Mouse (Mus musculus): ENCODE measurements around the gene Gnb1l. TPM values are rescaled to one million over a fixed set of nuclear protein-coding genes. Genes with fewer than 3 reads are reported as not detected.

Gnb1l gene
- polyA plus RNA-seq, 1 experiment, result 6.6 TPM

DNA sequence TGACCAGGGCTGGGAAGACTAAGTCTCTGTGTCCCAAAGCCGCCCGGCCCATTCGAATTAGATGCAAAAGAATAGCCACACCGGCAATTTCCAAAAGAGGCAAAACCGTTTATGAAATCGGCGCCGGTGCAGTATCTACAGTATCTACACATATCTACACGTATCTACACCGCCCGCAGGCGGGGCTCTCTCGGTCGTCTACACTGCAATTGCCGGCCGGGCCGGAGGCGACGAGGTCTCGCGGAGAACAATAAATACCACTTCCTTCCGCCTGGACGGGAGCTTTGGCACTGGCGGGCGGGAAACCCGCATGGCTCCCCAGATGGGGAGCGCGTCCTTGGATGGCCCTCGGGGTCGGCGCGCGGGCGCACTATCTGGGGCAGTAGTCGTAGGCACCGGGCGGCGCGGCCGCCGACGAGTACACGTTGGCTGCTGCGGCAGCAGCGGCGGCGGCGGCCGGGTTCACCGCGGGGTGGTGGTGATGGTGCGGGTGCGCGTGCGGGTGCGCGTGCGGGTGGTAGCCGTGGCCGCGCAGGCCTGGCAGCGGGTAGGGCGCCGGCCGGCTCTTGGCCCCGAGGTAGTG, 83.2 kb downstream of the Gnb1l start:
- no peaks in the 10 kb centered on the region for H3K27me3 ChIP-seq (ENCODE audit: control insufficient read depth, insufficient read depth, insufficient read length)

DNA sequence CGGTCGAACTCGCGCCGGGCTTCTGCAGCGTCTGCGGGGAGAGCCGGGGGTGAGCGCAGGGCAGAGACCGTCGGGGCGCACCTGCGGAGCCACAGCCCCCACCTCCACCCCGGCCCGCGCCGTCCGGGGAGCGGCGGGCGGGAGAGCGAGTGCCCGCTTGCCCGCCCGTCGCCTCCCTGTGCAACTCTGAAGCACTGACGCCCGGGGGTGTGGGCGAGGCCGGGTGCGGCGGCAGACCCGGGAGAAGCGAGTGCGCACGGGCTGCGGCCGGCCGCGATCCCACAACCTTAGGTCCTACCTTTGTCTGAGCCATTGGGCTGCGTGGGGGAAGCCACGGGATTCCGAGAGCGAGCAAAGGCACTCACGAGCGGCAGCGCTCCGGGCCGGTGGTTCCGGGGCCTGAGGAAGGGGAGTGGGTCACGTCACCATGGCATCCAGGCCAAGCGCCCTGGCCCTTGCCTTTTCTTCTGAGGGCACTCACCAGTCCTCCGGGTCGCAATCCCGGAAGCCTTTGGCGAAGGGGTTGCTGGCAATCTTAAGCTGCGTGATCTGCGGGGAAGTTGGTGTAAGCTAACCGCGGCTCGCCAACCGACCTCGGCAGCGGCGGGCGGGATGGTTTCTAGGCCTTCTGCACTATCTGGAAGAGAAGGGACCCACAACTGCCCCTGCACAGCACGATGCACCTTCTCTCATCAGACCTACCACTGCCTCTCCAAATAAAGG, 84.1 kb downstream of the Gnb1l start:
- peaks cover 12% of the 10 kb centered on the region for H3K79me2 ChIP-seq (ENCODE audit: control insufficient read depth, insufficient read depth)
- no peaks in the 10 kb centered on the region for H3K36me3 ChIP-seq (ENCODE audit: control insufficient read depth, insufficient read depth)
- H3K4me2 ChIP-seq (ENCODE audit: low read depth), result no peak overlapping the region
- H3ac ChIP-seq (ENCODE audit: control insufficient read depth, insufficient read length), result no peak overlapping the region
- no peak for TF ChIP-seq MYOD1 (IDR thresholded peaks at IDR 0.05; ENCODE audit: control insufficient read depth in 1 of 3, insufficient read length in 2 of 3, low read depth in 2 of 3)
- TF ChIP-seq MAX (IDR thresholded peaks at IDR 0.05; ENCODE audit: low read depth), result no peak
- no peak for TF ChIP-seq TCF3 (IDR thresholded peaks at IDR 0.05; ENCODE audit: insufficient read length, low read depth)
- no peak for TF ChIP-seq TCF12 (IDR thresholded peaks at IDR 0.05; ENCODE audit: insufficient read depth, poor library complexity, severe bottlenecking)
- H3K27me3 ChIP-seq (ENCODE audit: control insufficient read depth, insufficient read depth, insufficient read length), result no peaks in the 10 kb centered on the region
- no peak overlapping the region for H3K4me3 ChIP-seq

More for the DNA sequence above, 83.2 kb downstream of the Gnb1l start:
- H3K79me2 ChIP-seq (ENCODE audit: control insufficient read depth, insufficient read depth), result peaks cover 12% of the 10 kb centered on the region
- H3K36me3 ChIP-seq (ENCODE audit: control insufficient read depth, insufficient read depth), result no peaks in the 10 kb centered on the region
- no peak overlapping the region for H3K4me2 ChIP-seq (ENCODE audit: low read depth)
- no peak overlapping the region for H3K4me3 ChIP-seq
- TF ChIP-seq TCF3 (IDR thresholded peaks at IDR 0.05; ENCODE audit: insufficient read length, low read depth), result no peak
- TF ChIP-seq REST (IDR thresholded peaks at IDR 0.05; ENCODE audit: insufficient read depth, insufficient read length), result no peak
- no peak for TF ChIP-seq USF1 (IDR thresholded peaks at IDR 0.05; ENCODE audit: low read depth)
- TF ChIP-seq TCF12 (IDR thresholded peaks at IDR 0.05; ENCODE audit: insufficient read depth, poor library complexity, severe bottlenecking), result no peak
- TF ChIP-seq SRF (IDR thresholded peaks at IDR 0.05; ENCODE audit: control insufficient read depth, insufficient read length, low read depth), result no peak
- TF ChIP-seq MYOD1 (IDR thresholded peaks at IDR 0.05; ENCODE audit: control insufficient read depth in 1 of 3, insufficient read length in 2 of 3, low read depth in 2 of 3), result no peak
- TF ChIP-seq POLR2A (IDR thresholded peaks at IDR 0.05; ENCODE audit: insufficient read length, low read depth), result no peak
- no peak for TF ChIP-seq MYOG (IDR thresholded peaks at IDR 0.05; ENCODE audit: control insufficient read depth in 1 of 3, insufficient read depth in 1 of 3, insufficient read length in 2 of 3, low read depth in 2 of 3)
- no peak for TF ChIP-seq E2F4 (IDR thresholded peaks at IDR 0.05; ENCODE audit: insufficient read depth)
- TF ChIP-seq MAX (IDR thresholded peaks at IDR 0.05; ENCODE audit: low read depth), result no peak
- TF ChIP-seq CEBPB (IDR thresholded peaks at IDR 0.05; ENCODE audit: insufficient read depth, poor library complexity, severe bottlenecking), result no peak
- TF ChIP-seq POLR2AphosphoS2 (IDR thresholded peaks at IDR 0.05; ENCODE audit: insufficient read length, low read depth), result no peak
- H3ac ChIP-seq (ENCODE audit: control insufficient read depth, insufficient read length), result no peak overlapping the region

DNA sequence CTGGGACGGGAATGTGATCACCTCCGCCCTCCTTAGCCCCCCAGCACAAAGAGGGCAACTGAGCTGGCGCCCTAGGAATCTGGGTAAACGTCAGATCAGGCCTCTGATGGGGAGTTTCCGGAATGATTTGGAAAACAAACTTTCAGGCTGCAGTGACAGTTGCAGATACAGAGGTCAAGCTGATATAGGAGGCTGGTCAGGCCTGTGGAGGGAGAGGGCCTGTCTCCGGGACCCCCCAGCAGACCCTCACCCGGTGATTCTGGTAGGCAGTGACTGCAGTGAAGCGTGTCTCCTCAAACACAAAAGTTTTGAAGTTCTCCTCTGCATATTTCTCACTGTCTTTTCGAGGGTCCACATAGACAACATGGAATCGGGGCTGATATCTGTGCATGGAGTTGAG, 84.7 kb downstream of the Gnb1l start:
- Histone ChIP-seq H3K27me3 (ENCODE audit: control insufficient read depth, insufficient read depth, insufficient read length) (no peaks in the 10 kb centered on the region), H3K79me2 (ENCODE audit: control insufficient read depth, insufficient read depth) (peaks cover 12% of the 10 kb centered on the region)

DNA sequence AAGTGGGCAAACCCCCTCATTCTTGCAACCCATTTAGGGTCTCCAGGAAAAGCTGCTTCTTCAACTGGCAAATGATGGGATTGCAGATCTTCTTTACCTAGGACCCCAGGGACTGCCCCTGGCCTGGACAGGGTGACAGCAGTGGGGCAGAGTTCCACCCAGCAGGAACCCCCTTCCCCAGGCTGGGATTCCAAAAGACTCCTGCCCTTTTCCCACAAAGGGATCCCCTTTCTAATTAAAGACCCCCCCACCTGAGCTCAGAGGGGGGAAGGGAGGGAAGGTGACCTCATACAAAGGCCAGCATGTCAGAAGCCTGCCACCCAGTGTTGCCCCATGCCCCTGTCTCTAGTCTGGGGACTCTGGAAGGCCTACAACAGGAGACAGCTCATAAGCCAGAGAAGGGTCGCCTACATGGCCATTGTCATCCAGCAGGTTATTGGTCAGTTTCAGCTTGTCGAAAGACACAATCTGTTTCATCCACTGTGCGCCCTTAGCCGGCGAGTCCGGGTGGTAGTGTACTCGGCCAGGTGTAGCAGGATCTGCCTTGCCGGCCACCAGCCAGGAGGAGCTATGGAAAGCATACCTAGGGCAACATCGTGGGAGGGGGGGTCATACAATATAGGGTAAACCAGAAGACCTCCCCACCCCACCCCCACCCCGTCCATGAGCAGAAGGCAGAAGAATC, 85.3 kb downstream of the Gnb1l start:
- Histone ChIP-seq H3K27me3 (ENCODE audit: control insufficient read depth, insufficient read depth, insufficient read length) (no peaks in the 10 kb centered on the region), H3K4me3 (no peak overlapping the region), H3K4me2 (ENCODE audit: low read depth) (no peak overlapping the region), H3ac (ENCODE audit: control insufficient read depth, insufficient read length) (no peak overlapping the region), H3K36me3 (ENCODE audit: control insufficient read depth, insufficient read depth) (no peaks in the 10 kb centered on the region), H3K79me2 (ENCODE audit: control insufficient read depth, insufficient read depth) (peaks cover 12% of the 10 kb centered on the region)
- no peak for TF ChIP-seq POLR2AphosphoS2 (IDR thresholded peaks at IDR 0.05; ENCODE audit: insufficient read length, low read depth)
- no peak for TF ChIP-seq SRF (IDR thresholded peaks at IDR 0.05; ENCODE audit: control insufficient read depth, insufficient read length, low read depth)
- TF ChIP-seq TCF3 (IDR thresholded peaks at IDR 0.05; ENCODE audit: insufficient read length, low read depth), result no peak
- no peak for TF ChIP-seq MAX (IDR thresholded peaks at IDR 0.05; ENCODE audit: low read depth)
- no peak for TF ChIP-seq CEBPB (IDR thresholded peaks at IDR 0.05; ENCODE audit: insufficient read depth, poor library complexity, severe bottlenecking)

More for the DNA sequence above, 84.7 kb downstream of the Gnb1l start:
- Histone ChIP-seq H3ac (ENCODE audit: control insufficient read depth, insufficient read length) (no peak overlapping the region), H3K4me3 (no peak overlapping the region), H3K36me3 (ENCODE audit: control insufficient read depth, insufficient read depth) (no peaks in the 10 kb centered on the region), H3K4me2 (ENCODE audit: low read depth) (no peak overlapping the region)
- TF ChIP-seq POLR2AphosphoS2 (IDR thresholded peaks at IDR 0.05; ENCODE audit: insufficient read length, low read depth), result no peak
- no peak for TF ChIP-seq E2F4 (IDR thresholded peaks at IDR 0.05; ENCODE audit: insufficient read depth)
- TF ChIP-seq MYOD1 (IDR thresholded peaks at IDR 0.05; ENCODE audit: control insufficient read depth in 1 of 3, insufficient read length in 2 of 3, low read depth in 2 of 3), result no peak
- no peak for TF ChIP-seq POLR2A (IDR thresholded peaks at IDR 0.05; ENCODE audit: insufficient read length, low read depth)
- no peak for TF ChIP-seq MYOG (IDR thresholded peaks at IDR 0.05; ENCODE audit: control insufficient read depth in 1 of 3, insufficient read depth in 1 of 3, insufficient read length in 2 of 3, low read depth in 2 of 3)
- TF ChIP-seq TCF12 (IDR thresholded peaks at IDR 0.05; ENCODE audit: insufficient read depth, poor library complexity, severe bottlenecking), result no peak
- no peak for TF ChIP-seq TCF3 (IDR thresholded peaks at IDR 0.05; ENCODE audit: insufficient read length, low read depth)
- no peak for TF ChIP-seq MAX (IDR thresholded peaks at IDR 0.05; ENCODE audit: low read depth)
- TF ChIP-seq SRF (IDR thresholded peaks at IDR 0.05; ENCODE audit: control insufficient read depth, insufficient read length, low read depth), result no peak
- TF ChIP-seq REST (IDR thresholded peaks at IDR 0.05; ENCODE audit: insufficient read depth, insufficient read length), result no peak
- no peak for TF ChIP-seq CEBPB (IDR thresholded peaks at IDR 0.05; ENCODE audit: insufficient read depth, poor library complexity, severe bottlenecking)
- TF ChIP-seq USF1 (IDR thresholded peaks at IDR 0.05; ENCODE audit: low read depth), result no peak
